Mouse (Mus musculus) liver, embryonic 14.5 days (tissue): Measurements from ENCODE around the gene Cmtm2a. TPM values are rescaled to one million over a fixed set of nuclear protein-coding genes. Genes with fewer than 3 reads are reported as not detected.

Experiments used
- ATAC-seq: fragments of 200-750 bp; cut with Nextera tagmentation; 2 replicates; pipeline ENCODE4 v1.8.0; 2017; ENCODE audit warnings: moderate number of reproducible peaks, mild to moderate bottlenecking, moderate library complexity; ENCODE audit not compliant: insufficient read depth
- DNase-seq, 3 experiments: peaks; one replicate each; pipeline ENCODE4 v3.0.0-alpha.2; 2012 to 2013; ENCODE audit warnings: low read depth in 3 of 3, low spot score in 3 of 3
- H3K27ac ChIP-seq: fragments of 300-500 bp; sonication (generic); 2 replicates; pipeline ENCODE4 v1.5.1; 2014; ENCODE audit warnings: moderate library complexity, mild to moderate bottlenecking, control low read depth, inconsistent platforms
- H3K27me3 ChIP-seq: fragments of 300-500 bp; sonication (generic); 2 replicates; pipeline ENCODE4 v1.6.1; 2014; ENCODE audit warnings: mild to moderate bottlenecking, low read length, moderate library complexity; ENCODE audit not compliant: control insufficient read depth, insufficient read depth
- H3K36me3 ChIP-seq: fragments of 300-500 bp; sonication (generic); replicated peaks from 2 replicates; pipeline ENCODE4 v1.6.1; 2014; ENCODE audit warnings: low read depth; ENCODE audit not compliant: control insufficient read depth, insufficient read depth
- H3K4me1 ChIP-seq, 2 experiments: fragments of 200-500 bp in 1 of 2; fragments of 300-500 bp in 1 of 2; sonication (generic) in 1 of 2; replicated peaks; 2 replicates each; pipeline ENCODE4 v1.6.1; 2012 to 2014; ENCODE audit warnings: antibody characterized with exemption in 1 of 2, inconsistent platforms in 1 of 2, low read length in 1 of 2; ENCODE audit not compliant: control insufficient read depth in 2 of 2, insufficient read depth in 2 of 2
- H3K4me2 ChIP-seq: fragments of 300-500 bp; sonication (generic); 2 replicates; pipeline ENCODE4 v1.6.1; 2014; ENCODE audit warnings: low read depth, mild to moderate bottlenecking, control low read depth, moderate library complexity
- H3K4me3 ChIP-seq, 2 experiments: fragments of 200-500 bp in 1 of 2; fragments of 300-500 bp in 1 of 2; sonication (generic) in 1 of 2; 2 replicates each; pipeline ENCODE4 v1.5.1; 2012 to 2014; ENCODE audit warnings: low read depth in 2 of 2, low read length in 2 of 2, mild to moderate bottlenecking in 2 of 2, control low read depth in 1 of 2, inconsistent platforms in 1 of 2, moderate library complexity in 1 of 2; ENCODE audit not compliant: insufficient read depth in 1 of 2
- H3K9ac ChIP-seq: fragments of 300-500 bp; sonication (generic); replicated peaks from 2 replicates; pipeline ENCODE4 v1.6.1; 2014; ENCODE audit warnings: mild to moderate bottlenecking, control low read depth, moderate library complexity
- H3K9me3 ChIP-seq: fragments of 300-500 bp; sonication (generic); 2 replicates; pipeline ENCODE4 v1.6.1; 2016; ENCODE audit warnings: low read length, mixed read lengths; ENCODE audit not compliant: control insufficient read depth
- CTCF ChIP-seq: IDR thresholded peaks from 2 replicates; pipeline ENCODE4 v1.5.1; 2016; ENCODE audit warnings: antibody characterized with exemption, low read depth, control low read depth
- EP300 ChIP-seq: IDR thresholded peaks from 2 replicates; pipeline ENCODE4 v1.6.1; 2016; ENCODE audit warnings: antibody characterized with exemption, low read depth
- WGBS: fragments of 180-500 bp; shearing (Covaris S2); extraction: QIAGEN DNeasy Blood & Tissue Kit; methylation state at CpG from one replicate; pipeline ENCODE4 v1.1.7; 2014; ENCODE audit not compliant: insufficient replicate concordance; 5-methylcytosine and 5-hydroxymethylcytosine counted together
- polyA plus RNA-seq, 2 experiments: library from polyadenylated mRNA; depleted of rRNA in 1 of 2; stranded (reverse) in 1 of 2; unstranded in 1 of 2; fragments of >200 nt; fragmentation: Nextera tagmentation in 1 of 2; extraction: Ambion mirVana in 1 of 2; gene quantifications; 2 replicates each; pipeline versions ENCODE4 v1.2.1 to v1.2.3; 2012 to 2014

Cmtm2a gene
- polyA plus RNA-seq, 2 experiments = not detected

DNA sequence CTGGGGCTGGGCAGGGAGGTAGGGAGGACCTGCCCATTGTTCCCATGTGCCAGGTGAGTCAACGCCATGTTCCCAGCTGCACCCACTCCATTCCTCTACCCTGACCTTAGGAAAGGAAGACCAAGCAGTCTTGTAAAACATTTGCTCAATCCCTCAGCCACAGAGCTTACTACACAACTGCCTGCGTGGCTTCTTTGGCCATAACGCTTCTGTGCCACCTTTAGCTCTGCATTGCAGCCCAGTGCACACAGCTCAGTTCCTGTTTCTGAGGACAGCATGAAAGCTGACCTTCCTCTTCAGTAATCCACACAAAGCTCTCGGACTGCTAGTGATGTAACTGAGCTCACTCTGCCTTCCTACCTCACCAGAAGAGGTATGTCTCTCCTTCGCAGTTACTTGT lies 60.1 kb downstream of the Cmtm2a start:
- no peak for ATAC-seq
- Histone ChIP-seq H3K36me3 (peaks cover 6% of the 10 kb centered on the region; the same call in 1 of the 2 replicates), H3K9me3 (no peaks in the 10 kb centered on the region), H3K4me1 (peaks cover 0 to 5% of the 10 kb centered on the region in 2 experiments; a peak in 2 of 4 replicates), H3K4me2 (no peak overlapping the region), H3K4me3 (no peak overlapping the region), H3K9ac (no peak overlapping the region), H3K27ac (no peak overlapping the region), H3K27me3 (no peaks in the 10 kb centered on the region)
- TF ChIP-seq CTCF = no peak
- no peak for TF ChIP-seq EP300
- no peak for DNase-seq
- 60% methylated on average over 5 of the region's 5 CpGs for WGBS

DNA sequence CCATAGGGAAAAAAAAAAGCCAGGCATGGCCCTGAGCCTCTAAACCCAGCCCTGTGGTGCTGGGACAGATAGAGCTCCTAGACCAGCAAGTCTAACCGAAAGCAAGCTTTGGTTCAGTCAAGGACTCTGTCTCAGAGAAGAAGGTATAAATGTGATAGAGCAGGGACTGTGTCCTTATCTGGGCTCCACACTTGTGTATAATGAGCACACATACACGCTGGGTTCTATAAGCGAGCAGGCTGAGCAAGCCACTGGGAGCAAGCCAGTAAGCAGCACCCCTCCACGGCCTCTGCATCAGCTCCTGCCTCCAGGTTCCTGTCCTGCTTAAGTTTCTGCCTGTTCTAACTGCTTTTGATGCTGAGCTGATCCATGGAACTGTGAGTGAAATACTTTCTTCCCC lies 60.9 kb downstream of the Cmtm2a start:
- Histone ChIP-seq H3K4me1 (peaks cover 0 to 5% of the 10 kb centered on the region in 2 experiments; a peak in 2 of 4 replicates), H3K36me3 (peaks cover 6% of the 10 kb centered on the region; the same call in 1 of the 2 replicates), H3K27me3 (no peaks in the 10 kb centered on the region), H3K9me3 (no peaks in the 10 kb centered on the region), H3K4me2 (no peak overlapping the region), H3K4me3 (no peak overlapping the region), H3K27ac (no peak overlapping the region), H3K9ac (no peak overlapping the region)
- ATAC-seq (peak; percentile 22; the same call in 1 of the 2 replicates), DNase-seq (no peak)
- TF ChIP-seq EP300 (no peak), CTCF (no peak)
- 39% methylated on average over 4 of the region's 4 CpGs for WGBS

Other genes starting within 250 kb of the Cmtm2a start
- 11.3 and 11.6 TPM in 2 replicates for gene Cdh5, start 191.6 kb downstream of the Cmtm2a start, polyA plus RNA-seq (2012; rRNA removed)
- gene Cdh5, start 191.6 kb downstream of the Cmtm2a start, polyA plus RNA-seq (2014; fragmentation: Nextera tagmentation; extraction: Ambion mirVana) = 7.3 and 8.5 TPM in 2 replicates
- gene Bean1, start 122.7 kb downstream of the Cmtm2a start, polyA plus RNA-seq (2012; rRNA removed) = 0.02 and 0.05 TPM in 2 replicates
- not detected in 2 replicates for gene Bean1, start 122.7 kb downstream of the Cmtm2a start, polyA plus RNA-seq (2014; fragmentation: Nextera tagmentation; extraction: Ambion mirVana)
- gene Tk2, start 44.6 kb downstream of the Cmtm2a start, polyA plus RNA-seq (2012; rRNA removed) = 3.1 and 3.9 TPM in 2 replicates
- 4.9 and 7.0 TPM in 2 replicates for gene Tk2, start 44.6 kb downstream of the Cmtm2a start, polyA plus RNA-seq (2014; fragmentation: Nextera tagmentation; extraction: Ambion mirVana)
- 10.2 and 13.6 TPM in 2 replicates for gene Cklf, start 42.3 kb downstream of the Cmtm2a start, polyA plus RNA-seq (2012; rRNA removed)
- 16.5 and 17.9 TPM in 2 replicates for gene Cklf, start 42.3 kb downstream of the Cmtm2a start, polyA plus RNA-seq (2014; fragmentation: Nextera tagmentation; extraction: Ambion mirVana)
- not detected in 2 replicates for gene Gm45711, start 16.9 kb upstream of the Cmtm2a start, polyA plus RNA-seq (2012; rRNA removed)
- gene Gm45711, start 16.9 kb upstream of the Cmtm2a start, polyA plus RNA-seq (2014; fragmentation: Nextera tagmentation; extraction: Ambion mirVana) = not detected in 2 replicates
- not detected in 2 replicates for gene Cmtm1, start 17.0 kb upstream of the Cmtm2a start, polyA plus RNA-seq (2012; rRNA removed)
- gene Cmtm1, start 17.0 kb upstream of the Cmtm2a start, polyA plus RNA-seq (2014; fragmentation: Nextera tagmentation; extraction: Ambion mirVana) = not detected in 2 replicates
- not detected in 2 replicates for gene Gm11020, start 28.4 kb upstream of the Cmtm2a start, polyA plus RNA-seq (2012; rRNA removed)
- not detected in 2 replicates for gene Gm11020, start 28.4 kb upstream of the Cmtm2a start, polyA plus RNA-seq (2014; fragmentation: Nextera tagmentation; extraction: Ambion mirVana)
- not detected in 2 replicates for gene Cmtm2b, start 29.0 kb upstream of the Cmtm2a start, polyA plus RNA-seq (2012; rRNA removed)
- gene Cmtm2b, start 29.0 kb upstream of the Cmtm2a start, polyA plus RNA-seq (2014; fragmentation: Nextera tagmentation; extraction: Ambion mirVana) = not detected in 2 replicates
- 14.0 and 14.3 TPM in 2 replicates for gene Cmtm3, start 46.2 kb upstream of the Cmtm2a start, polyA plus RNA-seq (2012; rRNA removed)
- 14.1 and 14.6 TPM in 2 replicates for gene Cmtm3, start 46.2 kb upstream of the Cmtm2a start, polyA plus RNA-seq (2014; fragmentation: Nextera tagmentation; extraction: Ambion mirVana)
- 1.7 TPM in 2 replicates for gene Cmtm4, start 102.6 kb upstream of the Cmtm2a start, polyA plus RNA-seq (2012; rRNA removed)
- gene Cmtm4, start 102.6 kb upstream of the Cmtm2a start, polyA plus RNA-seq (2014; fragmentation: Nextera tagmentation; extraction: Ambion mirVana) = 0.44 and 0.54 TPM in 2 replicates
- 5.8 and 9.4 TPM in 2 replicates for gene Dync1li2, start 149.9 kb upstream of the Cmtm2a start, polyA plus RNA-seq (2012; rRNA removed)
- gene Dync1li2, start 149.9 kb upstream of the Cmtm2a start, polyA plus RNA-seq (2014; fragmentation: Nextera tagmentation; extraction: Ambion mirVana) = 8.2 and 9.8 TPM in 2 replicates
- gene Terb1, start 216.7 kb upstream of the Cmtm2a start, polyA plus RNA-seq (2012; rRNA removed) = not detected in 2 replicates
- gene Terb1, start 216.7 kb upstream of the Cmtm2a start, polyA plus RNA-seq (2014; fragmentation: Nextera tagmentation; extraction: Ambion mirVana) = not detected in 2 replicates
- gene Nae1, start 241.5 kb upstream of the Cmtm2a start, polyA plus RNA-seq (2012; rRNA removed) = 12.4 and 23.4 TPM in 2 replicates
- gene Nae1, start 241.5 kb upstream of the Cmtm2a start, polyA plus RNA-seq (2014; fragmentation: Nextera tagmentation; extraction: Ambion mirVana) = 36.4 and 37.5 TPM in 2 replicates
- gene Car7, start 241.5 kb upstream of the Cmtm2a start, polyA plus RNA-seq (2012; rRNA removed) = 2.5 and 5.0 TPM in 2 replicates
- gene Car7, start 241.5 kb upstream of the Cmtm2a start, polyA plus RNA-seq (2014; fragmentation: Nextera tagmentation; extraction: Ambion mirVana) = 5.0 and 11.2 TPM in 2 replicates